ENCODE assay signal across 14 mouse cellular contexts in the genomic region with DNA sequence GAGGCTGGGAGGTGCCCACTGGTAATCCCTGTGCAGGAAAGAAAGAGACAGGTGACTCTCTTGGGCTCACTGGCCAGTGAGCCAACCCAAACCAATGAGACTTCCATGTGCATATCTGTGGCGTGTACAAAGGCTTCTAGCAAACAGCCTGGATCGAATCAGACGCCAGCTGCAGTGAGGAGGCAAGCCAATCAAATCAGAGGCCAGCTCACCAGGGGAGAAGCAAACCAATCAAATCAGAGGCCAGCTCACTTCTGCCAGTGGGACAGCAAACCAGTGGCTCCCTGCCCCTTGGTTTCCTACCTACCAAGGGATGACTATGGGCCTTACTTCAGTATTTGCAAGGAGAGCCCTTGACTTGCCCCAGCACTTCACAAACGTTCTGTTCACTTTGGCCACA.
"Had no signal": no experiment of that assay in that cellular context is flagged by ENCODE, and none has a peak within 500 bp of the region (broad histone marks: within the 10 kb centered on the region; RNA-seq: fewer than 3 reads in every experiment).

No protein-coding gene starts in this region.

- ATAC-seq: lung, postnatal 0 days; midbrain, embryonic 15.5 days had no signal

- H3K4me2 ChIP-seq: limb, embryonic 15.5 days; midbrain, embryonic 11.5 days; midbrain, embryonic 15.5 days; neural tube, embryonic 12.5 days had no signal

- H3K27me3 ChIP-seq: limb, embryonic 15.5 days; midbrain, embryonic 15.5 days; neural tube, embryonic 12.5 days had no signal

- H3K4me1 ChIP-seq: midbrain, embryonic 15.5 days; neural tube, embryonic 12.5 days had no signal

- H3K9ac ChIP-seq: limb, embryonic 15.5 days; midbrain, embryonic 15.5 days; neural tube, embryonic 12.5 days had no signal

- H3K4me3 ChIP-seq: limb, embryonic 15.5 days; megakaryocyte, embryonic 14.5 days; midbrain, embryonic 15.5 days; neural tube, embryonic 12.5 days had no signal

- H3K36me3 ChIP-seq: limb, embryonic 15.5 days; midbrain, embryonic 15.5 days; neural tube, embryonic 12.5 days had no signal

- H3K9me3 ChIP-seq: limb, embryonic 15.5 days; midbrain, embryonic 15.5 days; neural tube, embryonic 12.5 days had no signal

- H3K27ac ChIP-seq: midbrain, embryonic 15.5 days; neural tube, embryonic 12.5 days had no signal

- DNase-seq: kidney, adult 18-20 months; kidney, postnatal 10 days; kidney, postnatal 4 days; left cerebral cortex, postnatal 4 days; lung, adult 2 months; lung, postnatal 36 days; thymus, adult 18-20 months; thymus, postnatal 14 days had no signal
